Mouse (Mus musculus) midbrain, embryonic 10.5 days (tissue): ENCODE measurements around the gene St8sia6. TPM values are rescaled to one million over a fixed set of nuclear protein-coding genes. Genes with fewer than 3 reads are reported as not detected.
A peak's percentile ranks its signal among the peaks of the same experiment; 100 is the strongest.

Experiments used
- DNase-seq: peaks from one replicate; pipeline ENCODE4 v3.0.0-alpha.2; 2017; ENCODE audit warnings: low spot score
- H3K27ac ChIP-seq: fragments of 300-500 bp; sonication (generic); replicated peaks from 2 replicates; pipeline ENCODE4 v1.5.1; 2016; ENCODE audit warnings: mild to moderate bottlenecking
- H3K27me3 ChIP-seq: fragments of 300-500 bp; sonication (generic); 2 replicates; pipeline ENCODE4 v1.6.1; 2016; ENCODE audit warnings: low read depth, mild to moderate bottlenecking; ENCODE audit not compliant: poor library complexity, severe bottlenecking
- H3K36me3 ChIP-seq: fragments of 300-500 bp; sonication (generic); 2 replicates; pipeline ENCODE4 v1.6.1; 2016; ENCODE audit warnings: mild to moderate bottlenecking, moderate library complexity
- H3K4me1 ChIP-seq: fragments of 300-500 bp; sonication (generic); 2 replicates; pipeline ENCODE4 v1.6.1; 2016
- H3K4me3 ChIP-seq: fragments of 300-500 bp; sonication (generic); 2 replicates; pipeline ENCODE4 v1.5.1; 2016; ENCODE audit warnings: mild to moderate bottlenecking, moderate library complexity
- H3K9me3 ChIP-seq: fragments of 300-500 bp; sonication (generic); replicated peaks from 2 replicates; pipeline ENCODE4 v1.6.1; 2016; ENCODE audit warnings: mild to moderate bottlenecking
- WGBS: fragments of 180-500 bp; shearing (Covaris S2); methylation state at CpG from one replicate; pipeline ENCODE4 v1.1.7; 2016; 5-methylcytosine and 5-hydroxymethylcytosine counted together
- polyA plus RNA-seq: library from polyadenylated mRNA; unstranded; fragments of >200 nt; fragmentation: Nextera tagmentation; extraction: Ambion mirVana; gene quantifications from 2 replicates; pipeline ENCODE4 v1.2.1, GENCODE M21; 2016

The St8sia6 gene
- polyA plus RNA-seq: 0.27 and 0.38 TPM in 2 replicates

GRCm38 (mm10) chr2:13793969-13794363 is at the start of gene St8sia6:
Gene St8sia6 (minus strand): TSS chr2:13794064.
- Histone ChIP-seq H3K4me1 (peaks cover 14% of the 10 kb centered on the region), H3K36me3 (no peaks in the 10 kb centered on the region), H3K4me3 (peak within 1 kb of the TSS; percentile 71), H3K27me3 (peaks cover 63% of the 10 kb centered on the region), H3K27ac (peak within 1 kb of the TSS; percentile 64), H3K9me3 (no peaks in the 10 kb centered on the region)
- no peak for DNase-seq
- WGBS: 54% methylated on average over 8 of the region's 8 CpGs

GRCm38 (mm10) chr2:13836310-13836709 is 42.4 kb upstream of the St8sia6 start:
- DNase-seq: no peak
- Histone ChIP-seq H3K27me3 (no peaks in the 10 kb centered on the region), H3K4me1 (no peaks in the 10 kb centered on the region), H3K9me3 (no peaks in the 10 kb centered on the region), H3K27ac (no peak overlapping the region), H3K4me3 (no peak overlapping the region), H3K36me3 (no peaks in the 10 kb centered on the region)
- 84% methylated on average over 3 of the region's 3 CpGs for WGBS

GRCm38 (mm10) chr2:13834989-13835388 is 41.1 kb upstream of the St8sia6 start:
- WGBS: 73% methylated on average over 1 of the region's 1 CpGs
- Histone ChIP-seq H3K9me3 (no peaks in the 10 kb centered on the region), H3K27me3 (no peaks in the 10 kb centered on the region), H3K4me1 (no peaks in the 10 kb centered on the region), H3K27ac (no peak overlapping the region), H3K36me3 (no peaks in the 10 kb centered on the region), H3K4me3 (no peak overlapping the region)
- no peak for DNase-seq

- no peak for DNase-seq
- Histone ChIP-seq H3K27me3 (no peaks in the 10 kb centered on the region), H3K27ac (no peak overlapping the region), H3K4me3 (no peak overlapping the region), H3K4me1 (no peaks in the 10 kb centered on the region), H3K36me3 (no peaks in the 10 kb centered on the region), H3K9me3 (no peaks in the 10 kb centered on the region)
- 85% methylated on average over 2 of the region's 2 CpGs for WGBS
Measured at GRCm38 (mm10) chr2:13816645-13817044, 22.8 kb upstream of the St8sia6 start.

GRCm38 (mm10) chr2:13808593-13808992 is 14.7 kb upstream of the St8sia6 start:
- no peaks in the 10 kb centered on the region for H3K27me3 ChIP-seq
- H3K27ac ChIP-seq: no peak overlapping the region
- no peak overlapping the region for H3K4me3 ChIP-seq
- WGBS: 83% methylated on average over 5 of the region's 5 CpGs
- H3K4me1 ChIP-seq: no peaks in the 10 kb centered on the region
- DNase-seq: no peak
- H3K36me3 ChIP-seq: no peaks in the 10 kb centered on the region
- H3K9me3 ChIP-seq: no peaks in the 10 kb centered on the region

GRCm38 (mm10) chr2:13808008-13808407 is 14.1 kb upstream of the St8sia6 start:
- Histone ChIP-seq H3K27ac (no peak overlapping the region), H3K36me3 (no peaks in the 10 kb centered on the region)
- WGBS: 89% methylated on average over 4 of the region's 4 CpGs

GRCm38 (mm10) chr2:13806120-13806519 is 12.3 kb upstream of the St8sia6 start:
- 90% methylated on average over 3 of the region's 3 CpGs for WGBS
- no peak overlapping the region for H3K4me3 ChIP-seq
- no peaks in the 10 kb centered on the region for H3K4me1 ChIP-seq
- no peaks in the 10 kb centered on the region for H3K9me3 ChIP-seq
- H3K27ac ChIP-seq: no peak overlapping the region
- H3K36me3 ChIP-seq: no peaks in the 10 kb centered on the region
- DNase-seq: no peak
- H3K27me3 ChIP-seq: no peaks in the 10 kb centered on the region

More at GRCm38 (mm10) chr2:13808008-13808407, 14.1 kb upstream of the St8sia6 start:
- Histone ChIP-seq H3K4me1 (no peaks in the 10 kb centered on the region), H3K4me3 (no peak overlapping the region), H3K9me3 (no peaks in the 10 kb centered on the region), H3K27me3 (no peaks in the 10 kb centered on the region)
- no peak for DNase-seq

GRCm38 (mm10) chr2:13800639-13801038 is 6.8 kb upstream of the St8sia6 start:
- WGBS: 77% methylated on average over 2 of the region's 2 CpGs
- no peak for DNase-seq
- Histone ChIP-seq H3K9me3 (no peaks in the 10 kb centered on the region), H3K4me1 (no peaks in the 10 kb centered on the region), H3K4me3 (no peak overlapping the region), H3K27ac (no peak overlapping the region), H3K27me3 (0 out of 2 replicates have a peak, but pooled peaks cover 2% of the 10 kb centered on the region), H3K36me3 (no peaks in the 10 kb centered on the region)

- H3K27ac ChIP-seq: no peak overlapping the region
- no peak for DNase-seq
- no peaks in the 10 kb centered on the region for H3K36me3 ChIP-seq
- H3K27me3 ChIP-seq: peaks cover 62% of the 10 kb centered on the region
- H3K4me1 ChIP-seq: peaks cover 14% of the 10 kb centered on the region
- 83% methylated on average over 8 of the region's 8 CpGs for WGBS
- H3K4me3 ChIP-seq: no peak overlapping the region
- no peaks in the 10 kb centered on the region for H3K9me3 ChIP-seq
Measured at GRCm38 (mm10) chr2:13794446-13794845, 582 bp upstream of the St8sia6 start.

GRCm38 (mm10) chr2:13793054-13793968 is 553 bp downstream of the St8sia6 start:
- peak; percentile 73 for DNase-seq
- Histone ChIP-seq H3K27me3 (peaks cover 63% of the 10 kb centered on the region), H3K36me3 (no peaks in the 10 kb centered on the region), H3K9me3 (no peaks in the 10 kb centered on the region), H3K4me1 (peaks cover 14% of the 10 kb centered on the region), H3K4me3 (peak overlapping the region; percentile 71), H3K27ac (peak overlapping the region; percentile 64)
- WGBS: under 1% methylated on average over 89 of the region's 89 CpGs

GRCm38 (mm10) chr2:13792256-13793005 is 1.4 kb downstream of the St8sia6 start:
- Histone ChIP-seq H3K27ac (no peak overlapping the region), H3K27me3 (peaks cover 63% of the 10 kb centered on the region), H3K4me1 (peaks cover 14% of the 10 kb centered on the region), H3K9me3 (no peaks in the 10 kb centered on the region), H3K36me3 (no peaks in the 10 kb centered on the region), H3K4me3 (peak overlapping the region; percentile 71)
- DNase-seq: no peak
- 51% methylated on average over 13 of the region's 13 CpGs for WGBS

GRCm38 (mm10) chr2:13791598-13791997 is 2.3 kb downstream of the St8sia6 start:
- Histone ChIP-seq H3K9me3 (no peaks in the 10 kb centered on the region), H3K4me3 (no peak overlapping the region), H3K27me3 (peaks cover 63% of the 10 kb centered on the region), H3K4me1 (peaks cover 14% of the 10 kb centered on the region), H3K36me3 (no peaks in the 10 kb centered on the region), H3K27ac (no peak overlapping the region)
- DNase-seq: no peak
- WGBS: 78% methylated on average over 7 of the region's 7 CpGs

- WGBS: 39% methylated on average over 1 of the region's 1 CpGs
- H3K4me1 ChIP-seq: peaks cover 14% of the 10 kb centered on the region
Measured at GRCm38 (mm10) chr2:13789365-13789764, 4.5 kb downstream of the St8sia6 start.

More at GRCm38 (mm10) chr2:13789365-13789764, 4.5 kb downstream of the St8sia6 start:
- Histone ChIP-seq H3K36me3 (no peaks in the 10 kb centered on the region), H3K27me3 (peaks cover 49% of the 10 kb centered on the region), H3K4me3 (no peak overlapping the region), H3K27ac (no peak overlapping the region), H3K9me3 (no peaks in the 10 kb centered on the region)
- no peak for DNase-seq
